Mouse (Mus musculus): ENCODE measurements around the gene Kbtbd2.

The Kbtbd2 gene

DNA sequence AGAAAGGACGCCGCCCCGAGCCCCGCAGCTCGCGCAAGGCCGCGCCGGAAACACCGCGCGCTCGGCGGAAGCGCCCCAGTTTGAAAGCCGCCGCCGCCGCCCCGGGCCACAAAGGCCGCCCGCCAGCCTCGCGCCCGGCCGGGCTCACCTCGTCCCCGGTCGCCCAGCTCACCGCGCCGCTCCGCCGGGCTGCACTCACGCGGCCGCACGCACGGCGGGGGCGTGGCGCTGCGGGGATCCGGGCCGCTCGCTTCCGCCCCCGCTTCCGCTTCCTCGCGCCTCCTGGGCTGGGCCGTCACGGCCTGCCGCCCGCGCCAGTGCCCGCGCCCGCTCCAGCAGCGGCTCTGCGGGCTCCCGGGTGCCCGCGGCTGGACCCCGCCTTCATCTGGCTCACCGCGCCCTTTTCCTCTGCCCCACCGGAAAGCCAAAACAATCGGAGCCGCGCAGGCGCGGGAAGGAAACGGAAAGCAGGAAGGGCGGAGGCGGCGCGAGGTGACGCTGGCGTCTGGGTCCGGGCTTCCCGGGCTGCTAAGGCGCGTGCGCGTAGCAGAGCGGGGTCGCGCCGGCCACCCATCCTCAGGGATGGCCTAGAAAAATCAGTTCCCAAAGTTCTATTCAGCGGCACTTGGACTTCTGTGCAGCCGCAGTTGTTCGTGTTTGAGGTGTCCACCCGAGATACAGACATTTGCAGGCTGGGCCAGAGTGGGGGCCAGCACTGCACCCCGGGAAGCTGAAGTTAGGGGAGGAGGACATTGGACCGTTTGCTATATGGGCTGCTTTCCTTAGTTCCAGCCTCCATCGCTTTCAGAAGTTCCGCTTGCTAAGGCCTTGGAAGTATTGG lies at the start of gene Kbtbd2:
Kbtbd2 (minus strand) TSS at position 503 of the 841 bp plus-strand sequence.
- DNase-seq (ENCODE audit: low spot score in 2 of 2): peak; percentile 95 to 97

DNA sequence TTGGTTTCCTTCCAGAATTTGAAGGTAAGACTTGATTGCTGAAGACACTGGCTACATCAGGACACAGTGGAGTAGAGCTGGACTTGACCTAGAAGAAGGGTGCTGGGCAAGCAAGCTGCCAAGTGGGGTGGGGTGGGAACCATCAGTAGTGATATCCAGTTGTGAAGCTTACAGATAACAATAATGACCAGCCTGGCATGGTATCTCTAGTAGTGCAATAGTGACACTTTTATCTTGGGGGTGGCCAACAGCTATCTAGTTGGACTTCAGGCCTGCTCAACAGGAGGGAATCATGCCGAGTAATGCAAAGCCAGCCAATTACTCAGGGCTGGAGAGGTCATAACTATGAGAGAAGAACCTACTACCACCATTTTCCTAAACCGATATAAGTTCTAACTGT lies 46.8 kb upstream of the Kbtbd2 start:
- DNase-seq (ENCODE audit: low spot score in 2 of 2): no peak

DNA sequence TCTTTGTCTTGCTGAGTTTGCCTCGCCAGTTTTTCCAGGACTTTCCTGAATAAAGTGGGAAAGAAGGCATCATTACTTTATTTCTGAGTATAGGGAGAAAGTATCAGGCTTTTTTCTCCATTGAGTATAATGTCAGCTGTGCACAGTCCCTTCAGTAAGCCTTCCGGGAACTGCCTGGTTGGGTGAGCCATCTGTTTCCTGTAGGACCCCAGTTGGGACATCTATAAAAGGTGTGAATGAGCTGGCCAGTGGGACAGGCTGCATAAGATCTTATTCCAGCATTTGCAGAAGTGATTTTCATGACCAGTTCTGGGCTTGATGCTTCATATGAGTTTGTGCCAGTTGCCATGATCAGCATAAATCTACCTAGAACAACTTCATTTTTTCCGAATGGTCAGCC lies 45.6 kb upstream of the Kbtbd2 start:
- DNase-seq (ENCODE audit: low spot score in 2 of 2): no peak

DNA sequence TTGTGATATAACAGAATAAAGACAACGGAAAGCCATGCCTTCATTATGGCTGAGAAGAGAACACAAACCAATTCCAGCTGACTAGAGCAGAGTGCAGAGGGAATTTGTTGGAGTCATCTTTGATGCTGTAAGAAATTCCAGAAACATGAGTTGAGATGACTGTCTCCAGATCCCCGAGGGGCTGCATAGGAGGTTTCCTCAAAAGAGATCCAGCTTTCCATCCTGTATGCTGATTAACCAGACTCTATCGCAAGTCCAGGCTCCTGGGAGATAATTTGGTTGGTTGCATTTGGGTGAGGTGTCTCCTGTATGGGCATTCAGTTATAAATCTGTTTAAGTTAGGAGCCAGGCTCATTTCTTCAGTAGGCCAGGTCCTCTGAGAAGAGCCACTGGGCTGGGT lies 40.0 kb upstream of the Kbtbd2 start:
- DNase-seq (ENCODE audit: low spot score in 2 of 2): no peak

DNA sequence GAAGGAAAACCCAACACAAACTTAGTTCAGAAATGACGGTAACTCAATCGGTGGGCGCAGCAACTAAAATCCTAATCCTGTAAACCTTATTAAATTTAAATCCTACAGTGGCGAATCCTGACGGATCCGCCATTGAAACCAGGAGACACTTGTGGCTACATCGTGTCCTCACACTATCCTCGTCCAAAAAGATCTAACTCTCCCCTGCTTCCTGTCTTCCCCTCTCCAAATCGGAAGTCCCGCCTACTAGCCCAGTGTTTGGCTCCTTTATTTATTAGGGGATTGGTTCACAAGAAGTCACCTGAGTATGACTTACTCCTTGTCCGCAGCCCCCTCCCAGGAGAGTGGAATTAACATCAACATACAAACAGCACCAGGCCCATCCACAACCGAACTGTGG lies 39.6 kb upstream of the Kbtbd2 start:
- DNase-seq (ENCODE audit: low spot score in 2 of 2): no peak

DNA sequence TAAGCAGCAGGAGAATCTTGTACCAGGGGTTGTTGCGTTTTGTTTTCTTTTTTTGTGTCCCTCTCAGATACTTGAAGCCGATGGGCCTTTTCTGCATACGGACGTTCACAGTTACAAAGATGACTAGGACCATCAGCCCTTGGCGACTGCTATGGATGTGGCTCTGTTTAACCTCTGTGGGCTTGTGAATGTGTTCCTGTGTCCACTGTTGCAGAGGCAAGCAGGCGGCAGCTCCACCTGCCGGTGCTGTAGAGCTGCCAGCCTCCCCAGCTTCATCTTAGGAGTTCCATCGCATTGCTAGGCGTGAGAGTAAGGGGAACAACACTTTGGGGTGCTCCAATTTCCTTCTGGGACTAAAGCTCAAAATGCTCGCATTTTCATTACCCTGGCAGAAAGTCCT lies 37.9 kb upstream of the Kbtbd2 start:
- DNase-seq (ENCODE audit: low spot score in 2 of 2): no peak

DNA sequence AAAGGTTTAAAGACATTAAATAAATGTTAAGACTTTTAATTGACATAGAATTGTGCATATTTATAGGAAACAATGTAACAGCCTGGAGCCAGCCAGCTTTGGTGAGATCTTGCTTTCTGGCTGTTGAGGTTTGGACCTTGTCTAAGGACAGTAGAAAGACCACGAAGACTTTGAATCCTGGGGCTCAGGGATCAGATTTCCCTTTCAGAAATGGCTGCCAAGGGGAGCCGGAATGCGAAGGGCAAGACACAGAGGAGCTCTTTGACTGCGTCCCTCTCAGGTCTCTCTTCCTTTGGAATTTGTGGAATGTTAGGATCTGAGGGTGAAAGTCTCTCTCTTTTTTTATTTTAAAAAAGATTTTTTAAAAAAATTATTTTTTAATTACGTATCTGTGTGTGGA lies 37.2 kb upstream of the Kbtbd2 start:
- no peak for DNase-seq (ENCODE audit: low spot score in 2 of 2)

DNA sequence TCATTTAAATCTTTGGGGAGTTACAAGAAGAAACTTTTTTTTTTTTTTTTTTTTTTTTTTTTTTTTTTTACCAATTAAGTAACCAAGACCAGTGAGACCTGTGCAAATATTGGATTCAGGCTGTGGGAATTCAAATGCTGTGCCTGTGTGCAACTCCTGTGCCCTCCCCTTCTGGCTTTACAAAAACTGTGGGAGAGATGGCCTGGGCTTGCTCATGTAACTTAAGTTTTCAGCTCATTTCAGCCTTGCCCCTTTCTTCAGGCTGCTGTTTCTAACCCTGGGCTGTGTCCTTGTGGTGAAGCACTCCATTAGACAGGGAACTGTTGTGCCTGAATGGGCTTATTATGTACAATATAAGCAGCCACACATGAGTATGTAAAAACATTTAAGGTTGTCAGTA lies 35.2 kb upstream of the Kbtbd2 start:
- no peak for DNase-seq (ENCODE audit: low spot score in 2 of 2)

DNA sequence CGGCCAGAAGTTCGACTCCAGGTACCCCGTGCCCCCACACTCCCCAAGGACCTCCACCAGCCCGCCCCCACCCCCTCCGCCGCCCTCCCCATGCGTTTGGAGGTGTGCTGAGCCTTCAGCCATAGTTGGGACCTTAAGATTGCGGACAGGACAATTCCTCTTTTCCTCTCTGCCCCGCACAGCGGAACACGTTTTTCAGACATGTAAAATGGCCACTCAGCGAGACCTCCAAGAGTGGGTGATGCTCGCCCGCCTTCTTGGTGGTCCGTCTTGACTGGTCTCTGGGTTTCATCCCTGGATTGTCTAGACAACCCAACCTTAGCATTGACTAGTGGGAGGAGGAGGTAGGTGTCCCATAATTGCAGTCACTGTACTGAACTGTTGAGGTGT lies 34.8 kb upstream of the Kbtbd2 start:
- DNase-seq (ENCODE audit: low spot score in 2 of 2): no peak

DNA sequence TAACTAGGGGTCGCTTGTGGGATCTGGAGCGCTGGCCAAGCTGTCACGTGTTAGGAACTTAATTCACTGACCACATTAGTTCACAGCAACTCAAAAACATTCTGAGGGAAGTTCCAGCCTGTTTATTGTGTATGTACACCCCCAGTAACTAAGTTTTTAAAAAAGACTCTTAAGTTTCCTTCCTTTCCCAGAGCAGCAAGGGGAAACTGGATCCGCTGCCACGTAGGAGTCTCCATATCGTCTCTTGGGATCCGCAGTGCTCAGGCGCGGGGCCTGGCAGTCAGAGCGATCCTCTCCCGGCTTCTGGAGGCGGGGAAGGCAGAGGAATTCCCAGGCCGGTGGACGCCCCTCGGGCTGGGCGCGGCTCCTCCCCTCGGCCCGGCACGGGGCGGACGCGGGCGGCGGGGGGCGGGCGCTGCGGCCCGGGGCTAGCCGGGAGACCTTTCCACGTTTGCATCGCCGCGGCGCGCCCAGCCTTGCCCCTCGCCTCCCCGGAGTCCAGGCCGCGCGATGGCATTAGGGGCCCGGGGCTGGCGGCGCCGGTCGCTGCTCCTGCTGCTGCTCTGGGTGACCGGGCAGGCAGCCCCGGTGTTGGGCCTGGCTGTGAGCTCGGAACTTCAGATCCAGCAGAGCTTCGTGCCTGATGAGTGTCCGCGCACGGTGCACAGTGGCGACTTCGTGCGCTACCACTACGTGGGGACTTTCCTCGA lies 34.2 kb upstream of the Kbtbd2 start, which contains the start of gene Fkbp9:
Fkbp9 (plus strand) TSS at position 363 of the 710 bp plus-strand sequence.
- DNase-seq (ENCODE audit: low spot score in 2 of 2): peak; percentile 47 to 48

DNA sequence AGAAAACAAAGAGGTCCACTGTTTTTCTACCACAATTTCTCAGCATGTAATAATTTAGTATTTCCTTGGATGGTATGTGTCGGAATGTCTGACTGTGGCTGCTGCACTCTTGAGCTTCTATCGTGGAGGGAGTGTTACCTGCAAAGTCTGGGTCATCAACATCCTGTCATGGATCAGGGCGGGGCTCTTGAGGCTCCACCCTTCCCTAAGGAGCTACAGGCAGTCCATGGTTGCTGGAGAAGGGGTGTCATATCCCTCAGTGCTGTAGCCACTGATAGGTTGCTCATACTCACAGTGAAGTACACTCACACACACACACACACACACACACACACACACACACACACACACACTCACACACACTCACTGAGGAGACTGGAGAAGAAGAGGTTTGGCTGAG lies 28.0 kb upstream of the Kbtbd2 start:
- DNase-seq (ENCODE audit: low spot score in 2 of 2): no peak

DNA sequence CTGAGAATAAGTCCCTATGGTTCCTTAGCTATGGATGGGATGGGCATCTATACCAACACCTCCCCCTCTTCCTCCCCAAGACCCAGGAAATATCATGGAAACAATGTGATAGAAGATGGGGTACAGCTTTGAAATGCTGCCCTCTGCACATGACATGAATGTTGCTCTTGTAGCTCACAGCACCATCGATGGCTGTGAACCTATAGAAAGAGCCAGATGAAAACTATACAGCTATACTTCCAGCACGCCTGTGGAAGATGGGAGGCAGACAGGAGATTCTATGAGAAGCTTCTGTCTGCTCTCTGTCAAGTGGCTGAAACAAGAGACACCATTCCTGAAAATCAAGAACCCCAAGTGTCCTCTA lies 21.5 kb upstream of the Kbtbd2 start:
- DNase-seq (ENCODE audit: low spot score in 2 of 2): no peak

DNA sequence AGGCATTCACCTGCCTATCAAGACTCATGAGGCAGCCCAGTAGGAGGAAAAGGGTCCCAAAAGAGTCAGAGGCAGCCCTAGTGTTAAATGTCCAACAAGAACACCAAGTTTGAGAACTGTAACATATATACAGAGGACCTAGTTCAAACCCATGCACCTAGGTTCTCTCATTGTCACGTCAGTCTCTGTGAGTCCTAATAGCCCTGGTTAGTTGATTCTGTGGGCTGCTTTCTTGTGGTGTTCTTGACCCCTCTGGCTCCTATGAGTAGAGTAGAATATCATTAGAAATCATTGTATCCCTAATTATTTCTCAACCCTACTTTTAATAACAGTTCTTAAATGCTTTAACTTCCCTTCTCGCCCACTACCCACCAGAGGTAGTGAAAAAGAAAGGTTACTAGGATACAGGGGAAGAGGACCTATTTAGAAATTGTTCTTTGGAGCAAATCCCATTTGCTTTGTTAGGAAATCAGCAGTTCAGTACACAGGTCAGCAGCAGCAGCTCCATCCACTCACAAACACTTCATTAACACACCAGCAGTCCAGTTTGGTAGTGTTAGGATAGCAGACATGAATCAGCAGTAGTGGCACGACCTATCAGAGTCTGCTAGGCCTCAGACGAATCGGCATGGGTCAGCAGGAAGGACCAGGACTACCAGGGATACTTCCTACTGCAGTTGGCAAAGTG lies 21.0 kb upstream of the Kbtbd2 start:
- DNase-seq (ENCODE audit: low spot score in 2 of 2): no peak

DNA sequence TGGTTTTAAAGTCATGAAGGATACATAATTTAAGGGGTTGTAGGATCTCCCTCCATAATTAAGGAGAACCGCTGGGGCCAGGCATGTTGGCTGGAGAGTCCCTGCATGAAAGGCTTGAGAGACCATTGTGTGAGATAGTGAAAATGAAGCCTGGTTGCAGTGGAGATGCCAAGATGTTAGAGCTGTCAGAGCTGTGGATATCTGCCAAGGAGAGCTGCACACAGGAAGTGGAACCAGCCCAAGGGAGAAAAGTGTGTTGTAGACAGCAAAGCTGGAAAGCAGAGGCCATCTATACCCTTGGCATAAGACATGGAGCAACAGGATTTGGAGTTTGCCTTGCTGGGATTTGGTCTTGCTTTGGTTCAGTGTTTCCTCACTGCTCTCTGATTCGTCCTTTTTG lies 15.7 kb upstream of the Kbtbd2 start:
- DNase-seq (ENCODE audit: low spot score in 2 of 2): no peak

DNA sequence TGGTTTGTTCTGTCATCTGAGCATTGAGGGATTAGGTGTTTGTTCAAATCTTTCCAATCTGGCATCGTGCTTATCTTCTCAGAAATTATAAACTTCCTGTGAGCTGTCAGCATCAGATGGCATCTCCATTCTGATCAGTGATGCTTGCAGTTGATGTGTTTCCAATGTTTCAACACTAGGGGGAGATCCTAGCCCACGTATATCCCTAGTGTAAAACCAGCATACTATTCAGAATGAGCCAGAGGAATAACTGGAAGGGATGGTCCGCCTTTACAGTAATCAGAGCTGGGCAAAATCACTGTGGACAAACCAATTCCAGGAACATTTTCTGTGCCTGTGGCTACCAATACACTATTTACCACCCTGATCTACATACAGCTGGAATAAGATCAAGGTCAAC lies 11.0 kb upstream of the Kbtbd2 start:
- DNase-seq (ENCODE audit: low spot score in 2 of 2): peak; percentile 28 to 73

DNA sequence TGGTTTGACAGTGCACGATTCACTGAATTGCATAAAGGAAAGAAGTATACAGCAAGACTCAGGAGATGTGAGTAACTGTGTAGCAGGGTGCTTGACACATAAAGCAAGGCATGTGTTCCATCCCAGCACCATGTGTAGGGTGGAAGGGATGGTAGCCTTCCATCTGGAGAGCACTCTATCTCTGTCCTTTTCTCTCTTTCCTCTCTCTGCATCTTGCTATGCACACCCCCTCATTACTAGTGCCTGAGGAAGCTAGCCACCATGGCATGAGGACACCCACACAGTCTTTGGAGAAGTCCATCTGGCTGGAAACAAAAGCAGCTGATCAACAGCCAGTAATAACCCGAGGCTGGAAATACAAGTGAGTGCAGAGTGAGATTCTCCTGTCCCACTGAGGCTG lies 8.6 kb upstream of the Kbtbd2 start:
- peak; percentile 24 to 54 for DNase-seq (ENCODE audit: low spot score in 2 of 2)

DNA sequence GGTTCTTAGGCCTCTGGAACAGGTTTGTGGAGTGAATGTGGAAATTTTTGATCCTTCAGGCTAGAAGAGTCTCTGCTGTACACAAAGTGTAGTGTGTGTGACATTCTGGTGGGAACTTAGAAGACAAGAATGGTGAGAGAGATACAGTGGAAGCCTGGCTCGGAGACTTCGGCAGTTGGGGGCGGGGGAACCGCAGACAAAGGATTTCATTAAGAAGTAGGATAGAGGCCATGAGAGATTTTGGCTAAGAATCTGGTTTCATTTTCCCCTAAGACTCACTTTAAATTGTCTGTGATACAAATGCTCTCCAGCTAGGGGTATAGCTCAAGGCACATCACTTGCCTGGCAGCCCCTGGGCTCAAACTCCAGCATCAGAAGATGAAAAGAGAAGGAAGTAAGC lies 7.4 kb upstream of the Kbtbd2 start:
- DNase-seq (ENCODE audit: low spot score in 2 of 2): no peak

DNA sequence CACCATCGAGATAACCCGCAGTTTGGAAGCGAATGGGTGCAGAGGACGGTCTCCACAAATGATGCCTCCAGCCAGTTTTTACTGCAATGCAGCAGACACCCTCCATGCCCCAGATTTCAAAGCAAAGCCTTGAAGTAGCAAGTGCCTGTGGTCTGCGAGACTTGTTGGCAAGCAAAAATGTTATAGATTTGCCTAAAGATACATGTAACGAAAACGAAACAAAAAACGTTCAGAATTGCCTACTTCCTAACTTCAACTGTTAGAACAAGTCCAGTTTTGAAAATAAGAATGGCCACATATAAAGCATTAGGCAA lies 496 bp upstream of the Kbtbd2 start:
- no peak for DNase-seq (ENCODE audit: low spot score in 2 of 2)

DNA sequence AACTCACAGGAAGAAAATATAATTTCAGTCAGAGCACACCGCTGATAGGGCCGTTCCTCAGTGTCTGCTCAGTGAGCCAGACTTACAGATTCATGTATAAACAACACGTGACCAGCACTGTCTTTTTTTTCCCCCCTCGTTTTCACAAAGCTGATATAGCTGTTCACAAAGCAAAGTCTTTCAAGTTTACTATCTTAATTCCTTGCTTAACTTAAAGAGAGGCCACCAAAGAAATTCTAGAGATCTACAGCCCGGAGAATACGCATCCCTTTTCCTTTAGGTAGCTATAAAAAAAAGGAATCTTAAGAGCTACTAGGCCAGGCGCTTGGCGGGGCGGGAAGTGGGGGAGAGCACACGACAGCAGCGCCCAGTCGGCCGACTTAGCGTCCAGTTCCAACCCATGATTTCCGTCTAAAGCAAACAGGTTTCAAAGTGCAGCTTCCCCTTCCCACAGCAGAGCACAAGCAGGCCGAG lies 908 bp downstream of the Kbtbd2 start:
- DNase-seq (ENCODE audit: low spot score in 2 of 2): peak in 1 of 2 experiments; percentile 31

DNA sequence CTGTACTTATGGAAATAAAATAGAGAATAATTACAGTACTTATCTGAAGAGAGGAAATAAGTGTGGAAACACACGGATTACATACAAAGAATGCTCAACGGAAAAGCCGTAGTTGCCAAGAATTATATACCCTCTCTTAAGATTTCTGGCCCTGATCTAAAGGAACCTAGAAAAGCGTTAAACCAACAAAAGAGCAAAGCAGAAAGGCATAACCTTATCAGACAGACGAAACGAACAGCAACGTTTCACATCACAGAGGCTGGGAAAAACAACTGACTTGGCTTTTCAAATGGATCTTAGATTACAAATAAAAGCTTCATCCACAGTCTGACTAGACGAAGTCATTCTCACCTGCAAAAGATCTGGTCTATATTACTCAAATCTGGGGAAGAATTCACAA lies 1.4 kb downstream of the Kbtbd2 start:
- DNase-seq (ENCODE audit: low spot score in 2 of 2): no peak

DNA sequence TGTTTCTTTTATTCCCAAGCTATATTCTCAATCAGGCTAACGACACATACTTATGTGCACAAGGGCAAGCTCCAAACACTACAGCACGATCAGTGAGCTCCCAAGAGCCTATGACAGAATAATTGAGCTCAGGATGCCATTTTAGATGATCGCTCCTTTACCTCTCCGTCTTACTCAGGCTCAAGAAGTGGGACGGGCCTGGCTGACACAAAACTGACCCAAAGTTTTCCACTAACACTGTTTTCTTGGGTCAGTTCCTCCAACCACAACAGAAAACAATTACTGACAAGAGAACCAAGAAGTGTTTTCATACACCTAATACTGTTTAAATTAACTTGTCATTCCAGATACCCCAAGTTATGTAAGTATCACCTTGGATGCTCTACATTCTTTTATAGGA lies 2.8 kb downstream of the Kbtbd2 start:
- no peak for DNase-seq (ENCODE audit: low spot score in 2 of 2)

DNA sequence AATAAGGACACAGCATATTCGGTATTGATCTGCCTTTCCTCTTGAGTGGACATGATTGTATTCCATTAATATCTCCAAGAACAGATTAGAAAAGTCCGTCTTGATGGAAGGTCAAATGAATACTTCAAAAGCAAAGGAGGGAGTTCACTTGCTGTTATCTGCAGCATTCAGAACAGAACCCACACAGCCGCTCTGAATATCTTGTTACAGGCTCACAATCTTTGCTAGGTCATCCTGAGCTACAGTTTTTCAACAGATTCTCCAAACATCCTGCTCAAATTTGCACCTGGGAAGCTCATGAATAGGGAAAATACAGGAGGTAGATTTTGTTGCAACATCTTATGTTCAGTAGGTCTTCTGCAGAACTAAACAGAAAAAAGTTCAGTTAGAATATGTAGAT lies 8.3 kb downstream of the Kbtbd2 start:
- DNase-seq (ENCODE audit: low spot score in 2 of 2): no peak

DNA sequence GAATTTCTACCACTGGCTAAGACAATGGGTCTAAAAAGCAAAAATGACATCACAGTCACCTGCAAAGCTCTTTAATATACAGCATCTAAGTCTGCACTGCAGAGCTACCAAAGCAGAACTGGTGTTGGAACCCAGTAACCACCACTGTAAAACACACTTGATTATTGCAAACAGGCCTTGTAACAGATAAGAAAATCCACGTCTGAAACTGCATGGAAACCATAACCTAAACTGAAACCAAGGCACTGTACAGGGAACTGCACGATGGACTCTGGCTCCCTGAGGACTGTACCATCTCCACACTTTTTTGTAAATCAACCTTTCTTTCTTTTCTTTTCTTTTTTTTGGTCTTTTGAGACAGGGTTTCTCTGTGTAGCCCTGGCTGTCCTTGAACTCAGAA lies 9.9 kb downstream of the Kbtbd2 start:
- no peak for DNase-seq (ENCODE audit: low spot score in 2 of 2)

All from frontal cortex, postnatal 36 days (tissue).